Mouse (Mus musculus) mammary gland, adult 2 months (tissue): ENCODE measurements around the gene Ltb4r2. TPM values are rescaled to one million over a fixed set of nuclear protein-coding genes. Genes with fewer than 3 reads are reported as not detected.

Experiments
- polyA plus RNA-seq: library from polyadenylated mRNA; depleted of rRNA; stranded (reverse); fragments of >200 nt; gene quantifications from 2 replicates; pipeline ENCODE4 v1.2.3, GENCODE M21; 2012; ENCODE audit warnings: low replicate concordance; rRNA removed

Ltb4r2 gene
- polyA plus RNA-seq: 0.29 and 0.34 TPM in 2 replicates

GRCm38 (mm10) chr14:55761163-55761562, at the start of gene Ltb4r2:
Gene Ltb4r2 (plus strand): TSS chr14:55761428.

GRCm38 (mm10) chr14:55713729-55714122, 47.5 kb upstream of the Ltb4r2 start, which contains the start of gene Tgm1:
Gene Tgm1 (minus strand): TSS chr14:55713926.

GRCm38 (mm10) chr14:55721700-55722437, 39.4 kb upstream of the Ltb4r2 start, which contains the start of gene Rabggta:
Gene Rabggta (minus strand): TSS chr14:55722263.

GRCm38 (mm10) chr14:55745180-55745860, 15.9 kb upstream of the Ltb4r2 start, which contains the start of the genes Dhrs1 and Nop9:
Gene Dhrs1 (minus strand): TSS chr14:55745690.
Gene Nop9 (plus strand): TSS chr14:55745693.

DNA sequence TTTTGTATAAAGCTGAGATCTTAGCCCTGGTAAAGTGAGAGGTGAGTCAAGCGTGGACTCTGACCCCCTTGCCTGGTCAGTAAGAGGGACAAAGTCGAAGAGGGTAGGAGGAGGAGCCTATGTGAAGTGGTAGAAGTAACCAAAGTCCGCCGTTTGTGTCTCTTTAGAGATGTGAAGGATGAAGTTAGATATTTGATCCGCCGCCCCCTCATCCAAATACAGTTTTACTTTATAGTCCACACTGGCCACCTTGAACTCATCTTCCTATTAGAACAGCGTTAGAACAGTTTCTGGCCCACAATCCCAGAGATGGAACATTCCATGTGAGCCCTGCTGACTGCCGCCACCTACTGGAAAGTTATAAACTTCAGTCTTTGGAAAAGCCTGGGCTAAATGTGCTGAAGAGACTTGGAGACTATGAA, 2.9 kb upstream of the Ltb4r2 start, which contains the start of gene Cideb:
Gene Cideb (minus strand): TSS at position 96 of the 422 bp plus-strand sequence.

GRCm38 (mm10) chr14:55765696-55766095, 4.5 kb downstream of the Ltb4r2 start, which contains the start of gene Ltb4r1:
Gene Ltb4r1 (plus strand): TSS chr14:55765962.

GRCm38 (mm10) chr14:55783958-55784235, 22.7 kb downstream of the Ltb4r2 start, which contains the start of gene Adcy4:
Gene Adcy4 (minus strand): TSS chr14:55784095.

GRCm38 (mm10) chr14:55788256-55789050, 27.2 kb downstream of the Ltb4r2 start, which contains the start of gene Ripk3:
Gene Ripk3 (minus strand): TSS chr14:55788865.

Other genes with a start within 250 kb of the Ltb4r2 start
- gene Nrl, start 236.4 kb upstream of the Ltb4r2 start, polyA plus RNA-seq: not detected in 2 replicates
- gene Pck2, start 221.2 kb upstream of the Ltb4r2 start, polyA plus RNA-seq: 48.9 and 49.2 TPM in 2 replicates
- 81.8 and 97.0 TPM in 2 replicates for gene Dcaf11, start 201.4 kb upstream of the Ltb4r2 start, polyA plus RNA-seq
- gene A730061H03Rik, start 201.0 kb upstream of the Ltb4r2 start, polyA plus RNA-seq: 3.3 and 3.4 TPM in 2 replicates
- gene Fitm1, start 185.8 kb upstream of the Ltb4r2 start, polyA plus RNA-seq: 1.3 and 183 TPM in 2 replicates
- 108 and 126 TPM in 2 replicates for gene Psme1, start 183.3 kb upstream of the Ltb4r2 start, polyA plus RNA-seq
- gene Emc9, start 176.1 kb upstream of the Ltb4r2 start, polyA plus RNA-seq: 46.8 and 63.8 TPM in 2 replicates
- gene Psme2, start 170.3 kb upstream of the Ltb4r2 start, polyA plus RNA-seq: 82.9 and 83.0 TPM in 2 replicates
- gene Rnf31, start 169.7 kb upstream of the Ltb4r2 start, polyA plus RNA-seq: 45.2 and 55.3 TPM in 2 replicates
- gene Irf9, start 157.9 kb upstream of the Ltb4r2 start, polyA plus RNA-seq: 87.7 and 150 TPM in 2 replicates
- 1.1 and 1.5 TPM in 2 replicates for gene Rec8, start 143.4 kb upstream of the Ltb4r2 start, polyA plus RNA-seq
- 86.3 and 113 TPM in 2 replicates for gene Ipo4, start 125.5 kb upstream of the Ltb4r2 start, polyA plus RNA-seq
- 12.4 and 13.1 TPM in 2 replicates for gene Gm49378, start 123.5 kb upstream of the Ltb4r2 start, polyA plus RNA-seq
- gene Tm9sf1, start 117.6 kb upstream of the Ltb4r2 start, polyA plus RNA-seq: 79.9 and 86.5 TPM in 2 replicates
- gene Tssk4, start 111.2 kb upstream of the Ltb4r2 start, polyA plus RNA-seq: 1.1 and 1.4 TPM in 2 replicates
- 15.3 and 24.6 TPM in 2 replicates for gene Mdp1, start 100.9 kb upstream of the Ltb4r2 start, polyA plus RNA-seq
- gene Gmpr2, start 89.5 kb upstream of the Ltb4r2 start, polyA plus RNA-seq: 12.7 and 32.2 TPM in 2 replicates
- 210 and 446 TPM in 2 replicates for gene Nedd8, start 89.3 kb upstream of the Ltb4r2 start, polyA plus RNA-seq
- gene Tinf2, start 79.6 kb upstream of the Ltb4r2 start, polyA plus RNA-seq: 12.8 and 15.9 TPM in 2 replicates
- 8.3 and 10.6 TPM in 2 replicates for gene Tgm1, start 47.5 kb upstream of the Ltb4r2 start, polyA plus RNA-seq
- gene Rabggta, start 39.2 kb upstream of the Ltb4r2 start, polyA plus RNA-seq: 51.2 and 52.9 TPM in 2 replicates
- gene Dhrs1, start 15.7 kb upstream of the Ltb4r2 start, polyA plus RNA-seq: 75.4 and 104 TPM in 2 replicates
- gene Nop9, start 15.7 kb upstream of the Ltb4r2 start, polyA plus RNA-seq: 16.8 and 28.9 TPM in 2 replicates
- 2.9 and 3.4 TPM in 2 replicates for gene Cideb, start 3.0 kb upstream of the Ltb4r2 start, polyA plus RNA-seq
- gene Ltb4r1, start 4.5 kb downstream of the Ltb4r2 start, polyA plus RNA-seq: 5.1 and 7.6 TPM in 2 replicates
- gene Adcy4, start 22.7 kb downstream of the Ltb4r2 start, polyA plus RNA-seq: 41.0 and 55.8 TPM in 2 replicates
- gene Ripk3, start 27.4 kb downstream of the Ltb4r2 start, polyA plus RNA-seq: 21.9 and 26.5 TPM in 2 replicates
- gene Nfatc4, start 61.7 kb downstream of the Ltb4r2 start, polyA plus RNA-seq: 28.1 and 37.1 TPM in 2 replicates
- 6.3 and 6.5 TPM in 2 replicates for gene Nynrin, start 92.6 kb downstream of the Ltb4r2 start, polyA plus RNA-seq
- gene Cbln3, start 123.0 kb downstream of the Ltb4r2 start, polyA plus RNA-seq: 0.26 and 0.33 TPM in 2 replicates
- 24.4 and 25.2 TPM in 2 replicates for gene Khnyn, start 123.5 kb downstream of the Ltb4r2 start, polyA plus RNA-seq
- gene Sdr39u1, start 138.9 kb downstream of the Ltb4r2 start, polyA plus RNA-seq: 48.0 and 73.6 TPM in 2 replicates
- gene Cma1, start 183.2 kb downstream of the Ltb4r2 start, polyA plus RNA-seq: 17.9 and 42.7 TPM in 2 replicates
- gene Cma2, start 189.6 kb downstream of the Ltb4r2 start, polyA plus RNA-seq: not detected in 2 replicates